In the genomic region with DNA sequence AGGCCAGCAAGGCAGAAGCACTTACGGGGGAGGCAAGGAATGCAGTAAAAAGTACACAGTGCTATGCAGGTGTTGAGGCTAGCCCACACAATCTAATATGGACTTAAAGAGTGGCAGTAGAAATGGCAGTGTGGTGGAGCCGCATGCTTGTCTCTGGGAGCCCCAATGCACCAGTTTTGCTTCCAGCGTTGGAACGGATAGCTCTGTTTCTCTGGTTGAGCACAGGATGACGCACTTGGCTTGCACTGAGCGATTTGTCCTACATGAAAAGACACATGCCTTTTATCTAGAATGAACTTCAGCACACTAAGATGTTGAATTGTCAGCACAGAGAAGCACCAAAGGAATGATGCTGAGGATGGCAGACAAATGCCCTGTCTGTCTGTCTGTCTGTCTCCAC, we compare ENCODE assay signal across 26 mouse cellular contexts.
"Had no signal": no experiment of that assay in that cellular context is flagged by ENCODE, and none has a peak within 500 bp of the region (broad histone marks: within the 10 kb centered on the region; RNA-seq: fewer than 3 reads in every experiment).

No protein-coding gene starts in this region.

- DNase-seq: heart, postnatal 10 days; heart, postnatal 14 days; heart, postnatal 36 days; kidney, adult 18-20 months; kidney, postnatal 10 days; kidney, postnatal 14 days; kidney, postnatal 4 days; layer of hippocampus, adult 9-11 months; layer of hippocampus, postnatal 36 days had no signal

- H3K4me3 ChIP-seq: heart, embryonic 13.5 days; heart, embryonic 15.5 days; hindbrain, embryonic 10.5 days; hindbrain, embryonic 12.5 days; hindbrain, embryonic 13.5 days; hindbrain, embryonic 15.5 days; intestine, embryonic 15.5 days; kidney, embryonic 15.5 days; layer of hippocampus, adult 2 months; left cerebral cortex, adult 2 months had no signal

- ATAC-seq: hindbrain, embryonic 16.5 days; hindbrain, postnatal 0 days; inflammation-experienced regulatory T-cells, adult 6 months; intestine, embryonic 15.5 days; intestine, embryonic 16.5 days; intestine, postnatal 0 days had no signal

- H3K27ac ChIP-seq: heart, embryonic 13.5 days; heart, embryonic 15.5 days; hindbrain, embryonic 10.5 days; hindbrain, embryonic 12.5 days; hindbrain, embryonic 13.5 days; hindbrain, embryonic 14.5 days; hindbrain, embryonic 15.5 days; hindbrain, postnatal 0 days; intestine, embryonic 15.5 days; kidney, embryonic 15.5 days; kidney, postnatal 0 days; layer of hippocampus, adult 2 months; left cerebral cortex, adult 2 months had no signal
